Mouse (Mus musculus): ENCODE data around the gene Tssc4. TPM values are rescaled to one million over a fixed set of nuclear protein-coding genes. Genes with fewer than 3 reads are reported as not detected.

Gene Tssc4
- total and polyA plus RNA-seq, 3 experiments: 44.1 to 55.1 (median 49.8) TPM

DNA sequence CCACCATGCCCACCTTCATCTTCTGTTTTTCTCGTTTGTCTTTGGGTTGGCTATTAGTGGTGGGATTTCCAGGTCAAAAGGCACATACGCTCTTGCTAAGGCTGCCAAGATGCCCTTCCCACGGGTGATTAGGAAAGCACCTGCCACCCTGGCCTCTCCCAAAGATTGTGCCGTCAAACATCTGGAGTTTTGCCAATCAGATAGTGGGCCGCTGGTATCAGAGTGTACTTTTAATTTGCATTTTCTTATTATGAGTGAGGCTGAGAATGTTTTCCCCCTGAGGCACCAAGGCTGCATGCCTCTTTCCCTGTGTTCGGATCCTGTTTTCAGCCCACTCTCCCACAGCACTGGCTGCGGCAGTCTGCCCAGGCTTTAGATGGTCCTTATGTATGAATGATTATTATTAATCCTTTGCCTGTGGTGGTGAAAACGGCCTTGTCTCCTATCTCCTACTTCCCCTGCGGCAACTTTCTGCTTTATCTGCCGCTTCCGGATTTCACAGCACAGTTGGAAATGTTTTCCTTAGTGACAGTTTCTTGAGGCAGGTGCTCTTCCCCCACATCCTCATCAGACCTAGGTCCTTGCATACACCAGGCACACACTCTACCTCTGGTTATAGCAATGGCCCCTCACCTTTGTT, 36.3 kb downstream of the Tssc4 start:
- Histone ChIP-seq H3K4me3 (replicated peaks in 1 of 3; ENCODE audit: low read depth in 2 of 3, low read length in 2 of 3, poor library complexity in 1 of 3) (no peak overlapping the region), H3K27ac (ENCODE audit: insufficient read depth, low read depth) (no peak overlapping the region), H3K9ac (ENCODE audit: insufficient read depth, low read depth) (no peak overlapping the region), H3K4me2 (ENCODE audit: insufficient read depth, low read depth, poor library complexity, severe bottlenecking) (no peak overlapping the region), H3K4me1 (ENCODE audit: control insufficient read depth in 1 of 2, insufficient read depth in 2 of 2) (no peaks in the 10 kb centered on the region), H3K79me2 (replicated peaks; ENCODE audit: control insufficient read depth, extremely low read depth, insufficient read depth, poor library complexity, severe bottlenecking) (no peaks in the 10 kb centered on the region), H3K27me3 (replicated peaks) (peaks cover 96% of the 10 kb centered on the region), H3K9me3 (replicated peaks; ENCODE audit: low read length) (peaks cover 5% of the 10 kb centered on the region), H3K36me3 (replicated peaks in 1 of 2; ENCODE audit: control insufficient read depth in 1 of 2, insufficient read depth in 1 of 2, low read length in 1 of 2) (no peaks in the 10 kb centered on the region)
- dilution Hi-C loops (cut with MboI; ENCODE audit: extremely low pct_ligation_motif_present, extremely low pct_unique_long_range_greater_than_20kb, low sequenced_read_pairs): no loop called here
- DNase-seq (ENCODE audit: extremely low read depth): no peak
- TF ChIP-seq POLR2A (IDR thresholded peaks at IDR 0.05; ENCODE audit: low read depth, low read length) (no peak), JUN (IDR thresholded peaks at IDR 0.05; ENCODE audit: insufficient read depth, low read depth, low read length) (no peak), NRF1 (IDR thresholded peaks at IDR 0.05; ENCODE audit: low read depth, low read length) (no peak), KAT2A (IDR thresholded peaks at IDR 0.05; ENCODE audit: insufficient replicate concordance, low read length) (no peak), CTCF (conservative IDR thresholded peaks at IDR 0.05 in 1 of 2, IDR thresholded peaks at IDR 0.05 in 1 of 2; ENCODE audit: low read depth in 2 of 2, low read length in 2 of 2) (no peak), TCF12 (IDR thresholded peaks at IDR 0.05; ENCODE audit: low read depth, low read length) (no peak), GABPA (IDR thresholded peaks at IDR 0.05; ENCODE audit: insufficient replicate concordance, low read depth, low read length) (no peak), HCFC1 (IDR thresholded peaks at IDR 0.05; ENCODE audit: low read depth, low read length) (no peak), ZC3H11A (IDR thresholded peaks at IDR 0.05; ENCODE audit: low read depth, low read length) (no peak), ETS1 (conservative IDR thresholded peaks at IDR 0.05; ENCODE audit: low read depth, low read length) (no peak), SIN3A (IDR thresholded peaks at IDR 0.05; ENCODE audit: low read length) (no peak), POLR2AphosphoS2 (IDR thresholded peaks at IDR 0.05; ENCODE audit: low read depth, low read length) (no peak), USF2 (conservative IDR thresholded peaks at IDR 0.05; ENCODE audit: low read depth, low read length) (no peak), RAD21 (IDR thresholded peaks at IDR 0.05; ENCODE audit: low read depth, low read length) (no peak), UBTF (IDR thresholded peaks at IDR 0.05; ENCODE audit: low read depth, low read length) (no peak)
- in situ Hi-C loops (cut with MboI; ENCODE audit: low pct_ligation_motif_present, low pct_unique_long_range_greater_than_20kb, low sequenced_read_pairs): no loop called here

DNA sequence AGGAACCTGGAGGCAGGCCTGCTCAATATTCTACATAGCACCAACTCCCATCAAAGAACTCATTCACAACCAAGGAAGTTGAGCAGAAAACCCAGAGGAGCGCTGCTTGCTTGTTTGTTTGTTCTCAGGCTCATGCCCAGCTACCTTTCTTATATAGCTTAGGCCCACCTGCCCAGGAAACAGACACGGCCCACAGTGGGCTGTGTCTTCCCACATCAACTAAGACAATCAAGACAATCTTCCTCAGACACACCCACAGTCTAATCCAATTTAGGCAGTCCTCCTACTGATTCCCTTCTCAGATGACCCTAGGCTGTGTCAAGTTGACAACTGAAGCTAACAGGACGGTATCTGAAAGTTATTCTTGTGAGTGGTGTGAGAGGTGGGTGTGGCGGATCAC, 37.0 kb downstream of the Tssc4 start, which contains the start of gene Kcnq1:
Gene Kcnq1, plus strand, starts transcription at position 301 of the 400 bp plus-strand sequence.
- Histone ChIP-seq H3K4me3 (replicated peaks in 1 of 3; ENCODE audit: low read depth in 2 of 3, low read length in 2 of 3, poor library complexity in 1 of 3) (peak within 1 kb of the TSS in 1 of 3 experiments; percentile 7), H3K79me2 (replicated peaks; ENCODE audit: control insufficient read depth, extremely low read depth, insufficient read depth, poor library complexity, severe bottlenecking) (no peaks in the 10 kb centered on the region), H3K27ac (ENCODE audit: insufficient read depth, low read depth) (no peak within 1 kb of the TSS), H3K27me3 (replicated peaks) (peaks cover 96% of the 10 kb centered on the region), H3K9me3 (replicated peaks; ENCODE audit: low read length) (peaks cover 5% of the 10 kb centered on the region), H3K4me2 (ENCODE audit: insufficient read depth, low read depth, poor library complexity, severe bottlenecking) (peak within 1 kb of the TSS; percentile 13), H3K9ac (ENCODE audit: insufficient read depth, low read depth) (no peak within 1 kb of the TSS), H3K36me3 (replicated peaks in 1 of 2; ENCODE audit: control insufficient read depth in 1 of 2, insufficient read depth in 1 of 2, low read length in 1 of 2) (no peaks in the 10 kb centered on the region), H3K4me1 (ENCODE audit: control insufficient read depth in 1 of 2, insufficient read depth in 2 of 2) (no peaks in the 10 kb centered on the region)
- no peak for TF ChIP-seq TBP (conservative IDR thresholded peaks at IDR 0.05; ENCODE audit: low read depth, low read length)
- no peak for TF ChIP-seq BHLHE40 (IDR thresholded peaks at IDR 0.05; ENCODE audit: low read depth, low read length)
- TF ChIP-seq TCF12 (IDR thresholded peaks at IDR 0.05; ENCODE audit: low read depth, low read length): no peak
- TF ChIP-seq JUND (conservative IDR thresholded peaks at IDR 0.05; ENCODE audit: low read depth, low read length): no peak
- TF ChIP-seq E2F4 (IDR thresholded peaks at IDR 0.05; ENCODE audit: insufficient replicate concordance, low read depth, low read length): no peak
- no peak for TF ChIP-seq MAFK (IDR thresholded peaks at IDR 0.05; ENCODE audit: insufficient replicate concordance, low read length)
- dilution Hi-C loops (cut with MboI; ENCODE audit: extremely low pct_ligation_motif_present, extremely low pct_unique_long_range_greater_than_20kb, low sequenced_read_pairs) (no loop called here), in situ Hi-C loops (cut with MboI; ENCODE audit: low pct_ligation_motif_present, low pct_unique_long_range_greater_than_20kb, low sequenced_read_pairs) (no loop called here)
- no peak for DNase-seq (ENCODE audit: extremely low read depth)
